Mouse (Mus musculus) bone marrow, adult 2 months (tissue): Measurements from ENCODE around the gene Ifit3b. TPM values are rescaled to one million over a fixed set of nuclear protein-coding genes. Genes with fewer than 3 reads are reported as not detected.
"Not testable (repeated sequence)": the region's sequence is repeated elsewhere in the genome, so short reads cannot be mapped to it uniquely, and the experiment has no call there.

Experiments used
- H3K27ac ChIP-seq: fragments of 200-500 bp; 2 replicates; pipeline ENCODE4 v1.5.1; 2012; ENCODE audit warnings: low read depth, mild to moderate bottlenecking, control low read depth, inconsistent platforms, low read length; ENCODE audit not compliant: control insufficient read depth, poor library complexity, insufficient read depth
- H3K4me1 ChIP-seq: fragments of 200-500 bp; 2 replicates; pipeline ENCODE4 v1.6.1; 2011; ENCODE audit warnings: low read length; ENCODE audit not compliant: control insufficient read depth, insufficient read depth
- H3K4me3 ChIP-seq: fragments of 200-500 bp; replicated peaks from 2 replicates; pipeline ENCODE3; 2011; ENCODE audit warnings: mild to moderate bottlenecking, low read depth, low read length, control low read depth; ENCODE audit not compliant: control insufficient read depth
- CTCF ChIP-seq: fragments of 200-500 bp; IDR thresholded peaks from 2 replicates; pipeline ENCODE4 v1.5.1; 2011; ENCODE audit warnings: low read length, control low read depth; ENCODE audit not compliant: control insufficient read depth, insufficient read depth
- POLR2A ChIP-seq: fragments of 200-500 bp; IDR thresholded peaks from 2 replicates; pipeline ENCODE4 v1.6.1; 2011; ENCODE audit warnings: low read depth, mild to moderate bottlenecking, control low read depth, low read length, borderline replicate concordance; ENCODE audit not compliant: control insufficient read depth
- WGBS: fragments of 180-500 bp; shearing (Covaris S2); methylation state at CpG from one replicate; pipeline ENCODE4 v1.1.7; 2018; 5-methylcytosine and 5-hydroxymethylcytosine counted together
- polyA plus RNA-seq: library from polyadenylated mRNA; stranded (reverse); fragments of >200 nt; gene quantifications from 2 replicates; pipeline ENCODE4 v1.2.4, GENCODE M21; 2011; ENCODE audit warnings: low replicate concordance; ENCODE audit not compliant: missing spikeins, insufficient read depth, insufficient read length

Gene Ifit3b
- polyA plus RNA-seq, 1 experiment = 4.4 TPM

- H3K4me3 ChIP-seq = no peak overlapping the region
- WGBS = 60% methylated on average over 1 of the region's 1 CpGs
- no peak for TF ChIP-seq CTCF
- TF ChIP-seq POLR2A = no peak
- no peaks in the 10 kb centered on the region for H3K4me1 ChIP-seq
- no peak overlapping the region for H3K27ac ChIP-seq
Measured at GRCm38 (mm10) chr19:34577121-34577520, 30.6 kb upstream of the Ifit3b start.

- H3K4me3 ChIP-seq, H3K4me1 ChIP-seq, H3K27ac ChIP-seq: not testable (repeated sequence)
- WGBS = 76% methylated on average over 2 of the region's 2 CpGs
Measured at GRCm38 (mm10) chr19:34582696-34583095, 25.1 kb upstream of the Ifit3b start.

- H3K4me3 ChIP-seq, H3K27ac ChIP-seq, H3K4me1 ChIP-seq: not testable (repeated sequence)
- 0% methylated on average over 2 of the region's 2 CpGs for WGBS
Measured at GRCm38 (mm10) chr19:34583126-34583766, 24.5 kb upstream of the Ifit3b start, which contains the start of gene Ifit3. Gene Ifit3, plus strand, starts transcription at chr19:34583531.

GRCm38 (mm10) chr19:34585740-34586458 lies 21.9 kb upstream of the Ifit3b start:
- not testable (repeated sequence) for H3K4me1 ChIP-seq, H3K4me3 ChIP-seq, H3K27ac ChIP-seq
- WGBS = 61% methylated on average over 5 of the region's 5 CpGs

- WGBS = 46% methylated on average over 7 of the region's 12 CpGs
- H3K4me3 ChIP-seq, H3K4me1 ChIP-seq, H3K27ac ChIP-seq: not testable (repeated sequence)
Measured at GRCm38 (mm10) chr19:34587898-34588692, 19.7 kb upstream of the Ifit3b start.

GRCm38 (mm10) chr19:34588959-34589358 lies 18.8 kb upstream of the Ifit3b start:
- Histone ChIP-seq H3K4me1 (no peaks in the 10 kb centered on the region; the same call in 1 of the 2 replicates), H3K4me3 (no peak overlapping the region), H3K27ac (no peak overlapping the region)
- TF ChIP-seq POLR2A = no peak
- TF ChIP-seq CTCF = no peak

- WGBS = 76% methylated on average over 2 of the region's 2 CpGs
- H3K27ac ChIP-seq = no peak overlapping the region
- peaks cover under 1% of the 10 kb centered on the region for H3K4me1 ChIP-seq
- TF ChIP-seq CTCF = no peak
- TF ChIP-seq POLR2A = no peak
- H3K4me3 ChIP-seq = no peak overlapping the region
Measured at GRCm38 (mm10) chr19:34593456-34593855, 14.3 kb upstream of the Ifit3b start.

- H3K4me1 ChIP-seq, H3K27ac ChIP-seq, H3K4me3 ChIP-seq: not testable (repeated sequence)
- 65% methylated on average over 3 of the region's 3 CpGs for WGBS
Measured at GRCm38 (mm10) chr19:34594523-34594922, 13.2 kb upstream of the Ifit3b start.

GRCm38 (mm10) chr19:34596811-34597210 lies 11.0 kb upstream of the Ifit3b start:
- Histone ChIP-seq H3K4me1 (peaks cover 2% of the 10 kb centered on the region), H3K4me3 (no peak overlapping the region), H3K27ac (no peak overlapping the region)
- TF ChIP-seq CTCF (no peak), POLR2A (no peak)
